Mouse (Mus musculus) liver, postnatal 0 days (tissue): ENCODE data around the gene Llgl2.

ENCODE experiments used
- CTCF ChIP-seq: sonication (generic); IDR thresholded peaks from 2 replicates; pipeline ENCODE4 v1.5.1; 2016; ENCODE audit warnings: antibody characterized with exemption, low read depth
- EP300 ChIP-seq: IDR thresholded peaks from 2 replicates; pipeline ENCODE4 v1.6.1; 2016; ENCODE audit warnings: antibody characterized with exemption, low read depth, mild to moderate bottlenecking

GRCm38 (mm10) chr11:115786473-115786872 is 37.4 kb upstream of the Llgl2 start:
- TF ChIP-seq CTCF (no peak), EP300 (no peak)
